Mouse (Mus musculus) Patski (cell line): Measurements from ENCODE around the gene Robo4. TPM values are rescaled to one million over a fixed set of nuclear protein-coding genes. Genes with fewer than 3 reads are reported as not detected.

Experiments used
- ATAC-seq: fragments of 100-300 bp; one replicate; pipeline ENCODE4 v1.8.0; 2021
- CTCF ChIA-PET: fragments of 350-600 bp; sonication (Branson Sonifier 250); formaldehyde crosslinking; loops from one replicate; lab custom pipeline; 2022; ENCODE audit warnings: inconsistent platforms; lab: Charles Lee
- POLR2A ChIA-PET: fragments of 350-600 bp; sonication (Branson Sonifier 250); formaldehyde crosslinking; loops from one replicate; lab custom pipeline; 2022; ENCODE audit warnings: antibody characterized with exemption, inconsistent platforms; lab: Charles Lee
- DNase-seq: peaks from one replicate; pipeline ENCODE4 v3.0.0-alpha.2; 2011; ENCODE audit warnings: low read depth, low spot score
- H3K27me3 ChIP-seq: fragments of 371-371 bp; one replicate; pipeline ENCODE4 v1.5.1; 2021
- CTCF ChIP-seq: fragments of 100-300 bp; IDR thresholded peaks from one replicate; pipeline ENCODE4 v1.5.1; 2021
- in situ Hi-C: fragments of 300-500 bp; cut with MboI; formaldehyde crosslinking; loops from 3 replicates; pipeline ENCODE4 v1.11.1; 2018; ENCODE audit warnings: low pct_unique_long_range_greater_than_20kb, mixed read lengths
- polyA plus RNA-seq: library from polyadenylated mRNA; unstranded; gene quantifications from one replicate; pipeline ENCODE4 v1.2.3, GENCODE M21; 2021

Robo4 gene
- not detected for polyA plus RNA-seq

DNA sequence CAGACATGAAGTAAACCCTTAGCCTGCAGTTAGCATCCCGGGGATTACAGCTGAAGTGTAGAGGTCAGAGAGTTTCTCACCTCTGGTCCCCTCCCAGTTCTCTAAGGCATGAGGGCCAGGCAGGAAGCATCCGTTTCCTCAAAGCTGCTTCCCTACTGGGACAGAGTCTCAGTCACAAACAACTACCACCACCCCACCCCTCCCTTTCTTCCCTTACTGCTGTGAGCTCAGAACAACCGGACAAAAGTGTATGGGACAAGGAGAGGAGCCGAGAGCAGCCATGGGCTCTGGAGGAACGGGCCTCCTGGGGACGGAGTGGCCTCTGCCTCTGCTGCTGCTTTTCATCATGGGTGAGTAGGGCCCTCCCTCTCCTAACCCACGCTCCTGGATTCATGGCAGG is at the start of gene Robo4:
TSS of gene Robo4 (plus strand) at position 96 of the 400 bp plus-strand sequence.
- in situ Hi-C loops: no loop called here
- DNase-seq (no peak), ATAC-seq (no peak)
- H3K27me3 ChIP-seq: peaks cover 14% of the 10 kb centered on the region
- TF ChIP-seq CTCF: no peak
- ChIA-PET CTCF (no interaction called here), POLR2A (no interaction called here)

DNA sequence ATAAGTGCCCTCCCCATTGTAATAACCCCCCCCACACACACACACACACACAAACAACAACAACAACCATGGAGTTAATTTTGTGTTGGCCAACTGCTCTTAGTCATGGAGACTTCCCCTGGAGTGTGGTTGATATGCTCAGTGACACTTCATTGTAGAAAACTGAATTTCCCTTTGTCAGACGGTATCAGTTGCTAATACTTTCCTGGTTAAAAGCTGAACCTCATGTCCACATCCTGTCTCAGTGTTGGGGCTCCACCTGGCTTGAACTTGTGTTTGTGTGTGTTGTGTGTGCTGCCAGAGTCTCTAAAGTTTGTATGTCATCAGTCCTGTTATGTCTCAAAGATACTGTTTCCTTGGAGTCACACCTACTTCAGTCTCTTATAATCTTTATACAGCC is 47.2 kb upstream of the Robo4 start:
- ChIA-PET CTCF (no interaction called here), POLR2A (interaction anchor here (0.6 kb wide), 1 partner anchor 250 kb away, joined by 6 read pairs; no protein-coding TSS in a partner anchor)
- no peaks in the 10 kb centered on the region for H3K27me3 ChIP-seq
- TF ChIP-seq CTCF: no peak
- in situ Hi-C loops: no loop called here
- ATAC-seq (no peak), DNase-seq (no peak)

DNA sequence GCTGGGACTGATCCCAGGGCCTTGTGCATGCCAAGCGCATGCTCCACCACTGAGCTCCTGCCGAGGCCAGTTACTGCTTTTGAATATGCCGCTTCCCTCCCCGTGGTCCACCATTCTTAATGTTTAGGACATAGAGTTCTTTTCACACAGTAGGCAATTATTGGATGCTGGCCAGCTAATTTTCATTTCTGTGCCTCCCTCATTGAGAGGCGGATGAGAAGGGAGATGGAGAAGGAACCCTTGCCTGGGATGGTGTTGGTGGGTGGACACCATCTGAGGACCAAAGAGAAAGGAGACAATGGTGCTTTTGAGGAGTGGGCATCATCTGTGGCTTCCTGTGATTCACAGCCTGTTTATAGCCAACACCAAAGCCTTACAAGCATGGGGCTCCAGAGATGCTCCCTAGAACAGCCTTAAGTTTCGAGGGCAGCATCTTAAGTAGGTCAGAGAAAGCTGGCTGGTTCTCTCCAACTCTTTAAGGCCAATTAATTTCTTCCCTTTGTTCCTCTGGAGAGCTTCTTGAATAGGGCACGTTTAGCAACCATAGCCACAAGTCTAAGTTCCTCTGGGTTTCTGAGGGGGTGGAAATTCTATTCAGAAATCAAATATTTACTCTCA is 42.9 kb upstream of the Robo4 start:
- no peak for ATAC-seq
- in situ Hi-C loops: no loop called here
- CTCF ChIA-PET: interaction anchor here (2.0 kb wide), 1 partner anchor 11 kb away, joined by 4 read pairs; no protein-coding TSS in a partner anchor
- TF ChIP-seq CTCF: no peak
- DNase-seq: no peak
- no peaks in the 10 kb centered on the region for H3K27me3 ChIP-seq
- POLR2A ChIA-PET: no interaction called here

DNA sequence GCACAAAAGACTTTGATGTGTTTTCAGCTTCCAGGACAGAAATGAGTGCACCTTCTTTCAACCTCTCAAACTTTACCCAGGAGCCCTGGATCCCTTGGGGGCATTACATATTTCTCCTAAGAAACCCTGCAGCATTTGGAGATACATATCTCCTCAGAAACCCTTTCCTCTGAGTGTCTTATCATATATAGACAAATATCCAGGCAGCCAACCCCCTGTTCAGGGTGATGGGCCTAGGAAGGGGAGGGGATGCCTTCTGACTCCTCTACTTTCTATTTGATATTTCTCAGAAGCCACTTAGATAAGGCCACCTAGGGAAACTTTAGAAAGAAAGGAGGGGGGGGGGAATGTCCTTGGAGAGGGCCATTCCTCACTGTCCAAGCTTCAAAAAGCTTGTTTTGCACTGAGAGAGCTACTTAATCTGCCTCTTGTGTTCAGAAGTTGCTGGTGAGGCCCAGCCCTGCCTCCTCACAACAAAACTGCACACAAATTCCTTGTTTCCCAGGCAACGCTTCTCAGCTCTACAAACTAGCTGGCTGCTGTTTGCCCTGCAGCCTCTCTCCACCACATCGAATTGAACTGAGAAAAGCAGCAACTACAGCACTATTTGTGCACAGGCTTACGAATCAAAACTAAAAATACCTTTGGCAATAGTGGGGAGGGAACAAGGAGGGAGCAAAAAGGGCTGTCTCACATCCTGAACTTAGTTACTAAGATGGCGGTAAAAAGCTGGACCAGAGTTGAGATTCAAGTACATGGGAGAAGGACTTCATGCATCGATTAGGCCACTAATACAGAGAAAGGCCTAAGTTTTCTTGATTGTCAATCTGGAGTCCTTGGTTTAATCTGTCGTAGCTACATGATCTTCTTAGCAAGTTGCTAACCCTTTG is 42.1 kb upstream of the Robo4 start:
- CTCF ChIA-PET: interaction anchor here (2.0 kb wide), 1 partner anchor 10 kb away, joined by 4 read pairs; no protein-coding TSS in a partner anchor
- H3K27me3 ChIP-seq: peaks cover 4% of the 10 kb centered on the region
- DNase-seq (no peak), ATAC-seq (peak; percentile 60)
- POLR2A ChIA-PET: interaction anchor here (0.9 kb wide), 1 partner anchor 10 kb away, joined by 3 read pairs; no protein-coding TSS in a partner anchor
- in situ Hi-C loops: no loop called here
- no peak for TF ChIP-seq CTCF

DNA sequence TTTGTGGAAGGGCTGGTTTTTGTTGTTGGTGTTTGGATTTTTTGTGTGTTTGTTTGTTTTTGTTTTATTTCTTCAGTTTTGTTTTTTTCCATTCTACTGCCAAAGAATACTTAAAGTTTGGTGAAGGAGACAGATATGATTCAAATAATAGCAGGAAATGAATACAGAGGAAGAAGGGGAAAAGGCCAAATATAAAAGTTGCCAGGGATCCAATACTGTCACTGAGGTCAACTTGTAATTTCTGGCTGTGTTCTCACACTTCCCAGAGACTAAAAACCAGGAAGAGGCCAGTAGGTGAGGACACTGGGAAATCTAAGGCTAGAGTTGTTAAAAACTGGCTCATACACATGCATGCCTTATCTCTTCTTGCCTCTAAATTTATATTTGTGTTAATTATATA is 39.6 kb upstream of the Robo4 start:
- ChIA-PET CTCF (interaction anchor here (1.4 kb wide), 1 partner anchor 9 kb away, joined by 3 read pairs; no protein-coding TSS in a partner anchor), POLR2A (interaction anchor here (0.7 kb wide), 1 partner anchor 14 kb away, joined by 3 read pairs; no protein-coding TSS in a partner anchor)
- in situ Hi-C loops: no loop called here
- ATAC-seq (no peak), DNase-seq (no peak)
- TF ChIP-seq CTCF: no peak
- peaks cover 4% of the 10 kb centered on the region for H3K27me3 ChIP-seq

DNA sequence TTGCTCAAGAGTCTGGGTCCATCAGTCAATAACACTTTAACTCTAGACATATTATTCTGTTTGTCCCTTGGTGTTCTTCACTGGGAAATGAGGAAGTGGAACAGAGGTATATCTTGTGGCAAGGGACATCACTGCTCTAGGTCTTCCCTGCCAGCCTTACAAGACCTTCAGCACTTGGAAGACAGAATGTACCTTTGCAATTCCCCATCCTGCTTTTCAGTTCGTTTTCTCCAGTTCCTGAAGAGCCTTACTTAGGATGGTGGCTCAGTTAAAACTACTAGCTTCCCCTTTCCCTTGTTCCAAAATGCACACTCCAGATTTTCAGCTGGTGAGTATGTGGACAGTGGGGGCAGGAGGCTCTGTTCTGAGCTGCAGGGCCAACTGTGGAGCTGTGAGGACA is 38.8 kb upstream of the Robo4 start:
- POLR2A ChIA-PET: no interaction called here
- no peak for ATAC-seq
- in situ Hi-C loops: no loop called here

DNA sequence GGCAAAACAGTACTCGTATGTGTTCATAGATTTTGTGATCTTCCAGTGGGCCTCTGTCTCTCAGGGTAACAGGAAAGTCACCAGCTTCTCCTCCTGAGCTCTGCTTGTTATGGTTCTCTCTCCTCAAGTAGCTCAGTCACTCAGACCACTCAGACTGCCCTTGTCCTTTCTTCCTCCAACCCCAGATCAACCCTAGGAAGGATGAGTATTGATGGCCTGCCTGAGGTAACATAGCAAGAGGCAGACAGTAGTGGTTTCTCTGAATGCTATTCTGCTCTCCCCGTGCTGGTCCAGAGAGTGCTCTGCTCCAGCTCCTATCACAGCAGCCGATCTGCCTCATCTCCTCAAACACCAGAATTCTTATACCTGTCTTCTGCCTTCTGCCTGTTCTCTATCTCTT is 38.1 kb upstream of the Robo4 start:
- no peak for TF ChIP-seq CTCF

More for the DNA sequence above, 38.8 kb upstream of the Robo4 start:
- peaks cover 4% of the 10 kb centered on the region for H3K27me3 ChIP-seq
- CTCF ChIA-PET: interaction anchor here (1.4 kb wide), 1 partner anchor 10 kb away, joined by 3 read pairs; no protein-coding TSS in a partner anchor
- TF ChIP-seq CTCF: no peak
- no peak for DNase-seq

DNA sequence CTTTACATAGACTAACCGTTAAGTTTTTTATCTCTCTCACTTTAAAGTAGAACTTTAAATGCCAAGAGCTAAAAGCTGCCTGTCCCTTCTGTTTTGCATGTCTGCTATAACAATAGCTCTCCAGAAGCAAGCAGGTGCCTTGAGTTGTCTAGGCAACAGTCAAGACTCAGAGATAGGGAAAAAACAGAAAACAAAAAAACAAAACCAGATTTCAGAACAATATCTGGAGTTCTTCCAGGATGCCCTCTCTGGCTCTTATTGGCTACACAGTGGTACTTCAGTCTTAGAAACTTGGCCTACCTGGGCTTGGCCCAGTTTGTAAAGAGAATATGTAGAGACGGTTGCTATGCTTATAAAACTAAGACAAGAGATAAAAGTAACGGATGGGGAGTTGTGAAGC is 37.3 kb upstream of the Robo4 start:
- DNase-seq: no peak
- no peak for ATAC-seq
- no peak for TF ChIP-seq CTCF
- in situ Hi-C loops: no loop called here
- H3K27me3 ChIP-seq: peaks cover 4% of the 10 kb centered on the region
- ChIA-PET POLR2A (no interaction called here), CTCF (no interaction called here)

More for the DNA sequence above, 38.1 kb upstream of the Robo4 start:
- ChIA-PET POLR2A (no interaction called here), CTCF (interaction anchor here (1.4 kb wide), 1 partner anchor 10 kb away, joined by 3 read pairs; no protein-coding TSS in a partner anchor)
- DNase-seq (no peak), ATAC-seq (no peak)
- in situ Hi-C loops: no loop called here
- H3K27me3 ChIP-seq: peaks cover 4% of the 10 kb centered on the region

DNA sequence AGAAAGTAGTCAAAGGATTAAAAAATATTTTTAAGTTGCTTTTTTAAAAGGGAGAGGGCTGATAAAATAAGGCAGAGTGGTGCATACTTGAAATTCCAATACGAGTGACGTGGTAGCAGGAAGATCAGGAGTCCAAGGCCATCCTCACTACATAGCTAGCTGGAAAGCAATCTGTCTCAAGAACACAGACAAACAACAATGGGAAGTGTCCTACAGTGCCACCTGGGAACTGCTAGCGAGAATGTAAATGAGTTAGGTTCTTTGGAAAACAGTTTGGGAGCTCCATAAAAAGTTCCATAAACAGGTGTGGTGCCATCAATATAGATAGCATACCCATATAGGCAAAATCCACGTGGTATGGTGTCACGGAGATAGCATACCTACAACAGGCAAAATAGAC is 36.0 kb upstream of the Robo4 start:
- TF ChIP-seq CTCF: no peak
- DNase-seq (no peak), ATAC-seq (no peak)
- ChIA-PET POLR2A (interaction anchor here (0.6 kb wide), 1 partner anchor 396 kb away, joined by 3 read pairs; no protein-coding TSS in a partner anchor), CTCF (interaction anchor here (1.6 kb wide), 1 partner anchor 9 kb away, joined by 5 read pairs; no protein-coding TSS in a partner anchor)
- in situ Hi-C loops: no loop called here
- H3K27me3 ChIP-seq: peaks cover 8% of the 10 kb centered on the region

DNA sequence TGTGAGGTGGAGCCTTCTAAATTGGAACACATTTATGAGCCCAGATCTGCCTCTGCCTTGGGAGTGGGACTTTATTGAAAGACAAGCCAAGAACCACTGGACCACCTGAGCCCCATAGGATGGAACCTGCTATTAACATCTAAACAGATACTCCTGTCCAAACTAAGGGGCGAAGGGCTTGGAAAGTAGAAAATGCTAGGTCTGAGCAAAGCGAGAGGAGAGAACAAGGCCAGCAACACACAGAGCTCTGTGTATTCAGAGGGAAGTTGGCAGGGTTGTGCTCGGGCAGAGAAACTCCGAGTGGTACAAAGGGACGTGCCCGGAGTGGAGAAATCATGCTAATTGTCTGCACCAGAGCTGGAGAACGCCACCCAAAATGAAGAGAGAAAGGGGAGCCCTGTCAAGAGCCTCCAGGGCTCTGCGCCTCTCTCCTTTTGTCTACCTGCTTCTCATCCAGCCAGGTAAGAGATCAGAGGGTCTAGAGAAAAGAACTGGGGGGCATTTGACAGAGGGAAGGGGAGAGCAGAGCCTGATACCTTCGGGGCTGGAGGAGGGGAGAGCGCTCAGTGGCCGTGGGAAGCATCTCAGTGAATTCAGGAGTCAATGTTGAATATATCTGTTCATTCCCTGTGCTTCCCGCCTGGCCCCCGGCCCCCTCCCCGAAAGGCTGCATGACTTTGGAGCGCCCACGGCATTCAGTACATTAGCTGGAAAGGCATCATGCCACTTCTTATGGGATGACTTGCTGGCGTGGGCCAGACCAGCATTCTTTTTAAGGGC is 34.2 kb upstream of the Robo4 start, which contains the start of gene Hepacam:
TSS of gene Hepacam (plus strand) at position 51 of the 780 bp plus-strand sequence.
- no peak for ATAC-seq
- POLR2A ChIA-PET: no interaction called here
- no peak for TF ChIP-seq CTCF

More for the DNA sequence above, 34.2 kb upstream of the Robo4 start, which contains the start of gene Hepacam:
- in situ Hi-C loops: no loop called here
- H3K27me3 ChIP-seq: peaks cover 8% of the 10 kb centered on the region
- CTCF ChIA-PET: no interaction called here
- no peak for DNase-seq
